Mouse (Mus musculus): Measurements from ENCODE around the gene Apoc4. TPM values are rescaled to one million over a fixed set of nuclear protein-coding genes. Genes with fewer than 3 reads are reported as not detected.

Gene Apoc4
- polyA plus RNA-seq, 1 experiment from 2014 or later = not detected

DNA sequence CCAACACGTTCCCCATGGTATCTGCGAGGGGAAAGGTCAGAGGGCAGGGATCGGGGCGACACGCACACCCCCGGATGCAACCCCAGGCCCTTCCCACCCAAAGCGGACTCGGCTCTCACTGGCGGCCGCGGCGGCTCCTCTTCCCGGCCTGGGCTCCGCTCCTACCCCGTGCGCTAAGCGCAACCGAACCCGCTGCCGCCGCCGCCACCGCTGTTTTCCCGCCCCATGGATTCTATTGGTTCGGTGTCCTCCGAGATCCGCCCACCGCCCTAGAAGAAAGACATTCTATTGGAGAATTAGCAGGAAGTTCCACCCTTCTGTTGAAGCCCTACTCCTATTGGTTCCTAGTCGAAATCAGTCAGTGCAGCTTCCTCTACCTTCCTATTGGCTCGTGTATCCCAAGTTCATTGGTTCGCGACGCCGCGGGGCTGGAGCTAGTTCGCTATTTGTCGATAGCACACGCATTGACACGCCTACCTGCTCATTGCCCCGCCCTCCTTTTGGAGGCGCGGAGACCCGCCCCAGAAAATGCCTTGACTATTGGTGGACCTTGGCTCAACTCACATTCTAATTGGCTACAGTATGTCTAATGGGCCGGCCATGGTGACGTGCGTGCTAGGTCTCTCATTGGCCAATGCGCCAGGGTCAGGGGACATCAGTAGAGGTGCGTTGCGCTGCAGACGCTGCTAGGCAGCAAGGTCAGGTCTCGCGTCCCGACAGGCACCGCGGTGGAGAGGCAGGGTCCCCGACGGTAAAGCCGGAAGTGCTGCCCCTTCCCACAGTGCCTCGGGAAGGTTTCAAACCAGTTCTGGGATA, 34.2 kb upstream of the Apoc4 start, which contains the start of gene Tomm40:
Gene Tomm40, minus strand, starts transcription at position 200 of the 816 bp plus-strand sequence.
- H3K27me3 ChIP-seq (replicated peaks; ENCODE audit: control insufficient read depth, insufficient read depth, low read length) = no peaks in the 10 kb centered on the region
- WGBS = under 1% methylated on average over 56 of the region's 59 CpGs

DNA sequence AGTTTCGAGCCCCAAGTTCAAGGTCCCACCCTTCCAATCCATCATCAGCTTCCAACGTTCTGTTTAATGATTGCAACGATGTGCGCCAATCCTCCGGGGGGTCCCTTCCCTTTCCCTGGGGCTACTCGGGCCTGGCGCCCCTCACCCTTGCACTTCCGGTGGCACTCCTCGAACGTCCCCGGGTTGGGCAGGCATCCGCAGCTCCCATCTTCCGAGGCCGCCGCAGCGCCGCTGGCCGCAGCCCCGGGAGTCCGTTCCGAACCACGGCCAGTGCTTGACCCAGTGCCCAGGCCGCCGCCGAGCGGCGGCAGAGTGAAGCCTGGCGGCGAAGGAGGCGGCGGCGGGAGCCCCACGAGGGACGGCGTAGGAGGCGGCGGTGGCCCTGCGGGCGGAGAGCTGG, 33.6 kb upstream of the Apoc4 start:
- H3K27ac ChIP-seq (ENCODE audit: low read depth, low read length) = peak overlapping the region; percentile 74
- H3K9me3 ChIP-seq (replicated peaks; ENCODE audit: control insufficient read depth, low read length) = no peaks in the 10 kb centered on the region
- peak overlapping the region; percentile 95 for H3K4me2 ChIP-seq (ENCODE audit: low read length)
- peaks cover 35% of the 10 kb centered on the region for H3K36me3 ChIP-seq (ENCODE audit: control insufficient read depth, insufficient read depth, low read length)
- DNase-seq (ENCODE audit: low spot score) (peak; percentile 3), ATAC-seq (no peak)
- peak overlapping the region; percentile 98 for H3K4me3 ChIP-seq (ENCODE audit: low read depth, low read length)
- under 1% methylated on average over 38 of the region's 39 CpGs for WGBS
- no peaks in the 10 kb centered on the region for H3K27me3 ChIP-seq (replicated peaks; ENCODE audit: control insufficient read depth, insufficient read depth, low read length)
- peaks cover 10% of the 10 kb centered on the region for H3K4me1 ChIP-seq (ENCODE audit: control insufficient read depth, insufficient read depth, low read length)
- H3K9ac ChIP-seq (ENCODE audit: low read length) = peak overlapping the region; percentile 89

More for the DNA sequence above, 34.2 kb upstream of the Apoc4 start, which contains the start of gene Tomm40:
- Histone ChIP-seq H3K4me3 (ENCODE audit: low read depth, low read length) (peak within 1 kb of the TSS; percentile 98), H3K9ac (ENCODE audit: low read length) (peak within 1 kb of the TSS; percentile 89), H3K4me1 (ENCODE audit: control insufficient read depth, insufficient read depth, low read length) (peaks cover 10% of the 10 kb centered on the region), H3K9me3 (replicated peaks; ENCODE audit: control insufficient read depth, low read length) (no peaks in the 10 kb centered on the region), H3K27ac (ENCODE audit: low read depth, low read length) (peak within 1 kb of the TSS; percentile 84), H3K4me2 (ENCODE audit: low read length) (peak within 1 kb of the TSS; percentile 95), H3K36me3 (ENCODE audit: control insufficient read depth, insufficient read depth, low read length) (peaks cover 29% of the 10 kb centered on the region)
- ATAC-seq (peak; percentile 98), DNase-seq (ENCODE audit: low spot score) (peak; percentile 100)

DNA sequence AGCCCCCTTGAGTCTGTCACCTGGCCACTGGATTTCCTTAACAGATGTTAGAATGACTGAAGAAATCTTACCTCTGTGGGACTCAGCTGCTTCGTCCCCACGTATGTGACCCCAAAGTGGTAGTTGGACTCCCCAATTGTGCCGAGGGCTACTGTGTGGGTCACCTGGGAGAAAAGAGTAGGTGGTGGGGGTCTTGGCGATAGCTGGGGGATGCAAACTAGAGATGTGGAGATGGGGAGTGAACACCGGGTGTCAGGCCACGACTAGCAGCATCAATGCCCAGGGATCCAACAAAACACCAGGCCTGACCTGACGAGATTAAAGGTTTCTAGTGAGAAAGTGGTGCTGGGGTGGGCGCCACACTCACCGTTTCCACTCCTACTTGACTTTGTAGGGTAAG, 32.3 kb upstream of the Apoc4 start:
- no peak overlapping the region for H3K4me3 ChIP-seq (ENCODE audit: low read depth, low read length)
- no peak overlapping the region for H3K27ac ChIP-seq (ENCODE audit: low read depth, low read length)
- no peaks in the 10 kb centered on the region for H3K27me3 ChIP-seq (replicated peaks; ENCODE audit: control insufficient read depth, insufficient read depth, low read length)
- H3K9me3 ChIP-seq (replicated peaks; ENCODE audit: control insufficient read depth, low read length) = no peaks in the 10 kb centered on the region
- no peak for ATAC-seq
- H3K9ac ChIP-seq (ENCODE audit: low read length) = no peak overlapping the region
- H3K4me2 ChIP-seq (ENCODE audit: low read length) = no peak overlapping the region
- peaks cover 10% of the 10 kb centered on the region for H3K4me1 ChIP-seq (ENCODE audit: control insufficient read depth, insufficient read depth, low read length)
- no peak for DNase-seq (ENCODE audit: low spot score)
- 89% methylated on average over 9 of the region's 9 CpGs for WGBS
- H3K36me3 ChIP-seq (ENCODE audit: control insufficient read depth, insufficient read depth, low read length) = peaks cover 47% of the 10 kb centered on the region

DNA sequence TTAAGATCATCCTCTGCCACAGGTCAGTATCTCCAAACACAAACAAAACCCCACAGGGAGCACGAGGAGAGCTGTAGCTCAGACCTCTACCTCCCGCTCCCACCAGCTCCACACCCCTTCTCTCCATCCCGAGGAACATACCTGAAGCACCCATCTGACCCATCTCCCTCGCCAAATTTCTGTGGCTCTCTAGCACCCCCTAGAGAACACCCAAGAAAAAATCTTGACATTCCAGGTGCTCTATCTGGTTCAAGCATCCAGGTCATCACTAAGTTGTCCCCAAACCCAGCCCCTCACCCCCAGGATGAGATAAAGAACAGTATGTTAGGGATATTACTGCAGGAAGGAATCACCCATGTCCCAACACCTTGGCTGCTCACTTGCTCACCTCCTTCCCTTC, 31.9 kb upstream of the Apoc4 start:
- Histone ChIP-seq H3K36me3 (ENCODE audit: control insufficient read depth, insufficient read depth, low read length) (peaks cover 50% of the 10 kb centered on the region), H3K27ac (ENCODE audit: low read depth, low read length) (no peak overlapping the region), H3K4me1 (ENCODE audit: control insufficient read depth, insufficient read depth, low read length) (peaks cover 10% of the 10 kb centered on the region), H3K9ac (ENCODE audit: low read length) (no peak overlapping the region), H3K4me3 (ENCODE audit: low read depth, low read length) (no peak overlapping the region), H3K9me3 (replicated peaks; ENCODE audit: control insufficient read depth, low read length) (no peaks in the 10 kb centered on the region), H3K4me2 (ENCODE audit: low read length) (no peak overlapping the region), H3K27me3 (replicated peaks; ENCODE audit: control insufficient read depth, insufficient read depth, low read length) (no peaks in the 10 kb centered on the region)
- ATAC-seq (no peak), DNase-seq (ENCODE audit: low spot score) (no peak)
- 51% methylated on average over 4 of the region's 4 CpGs for WGBS

DNA sequence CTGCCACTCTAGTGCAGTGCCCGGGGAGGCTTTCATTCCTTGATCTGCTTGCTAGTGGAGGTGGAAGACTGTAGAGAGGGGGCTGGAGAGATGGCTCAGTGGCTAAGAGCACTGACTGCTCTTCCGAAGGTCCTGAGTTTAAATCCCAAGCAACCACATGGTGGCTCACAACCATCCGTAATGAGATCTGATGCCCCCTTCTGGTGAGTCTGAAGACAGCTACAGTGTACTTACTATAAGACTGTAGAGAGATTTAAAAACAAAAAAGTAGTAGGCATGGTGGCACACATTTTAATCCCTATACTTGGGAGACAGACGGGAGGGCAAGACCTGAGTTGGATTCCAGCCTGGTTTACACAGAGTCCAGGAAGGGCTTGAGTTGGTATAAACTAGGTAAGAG, 31.1 kb upstream of the Apoc4 start:
- Histone ChIP-seq H3K9ac (ENCODE audit: low read length) (no peak overlapping the region), H3K4me3 (ENCODE audit: low read depth, low read length) (no peak overlapping the region), H3K36me3 (ENCODE audit: control insufficient read depth, insufficient read depth, low read length) (peaks cover 55% of the 10 kb centered on the region), H3K4me2 (ENCODE audit: low read length) (no peak overlapping the region), H3K27ac (ENCODE audit: low read depth, low read length) (no peak overlapping the region), H3K27me3 (replicated peaks; ENCODE audit: control insufficient read depth, insufficient read depth, low read length) (no peaks in the 10 kb centered on the region), H3K9me3 (replicated peaks; ENCODE audit: control insufficient read depth, low read length) (no peaks in the 10 kb centered on the region), H3K4me1 (ENCODE audit: control insufficient read depth, insufficient read depth, low read length) (peaks cover 10% of the 10 kb centered on the region)
- DNase-seq (ENCODE audit: low spot score) (peak; percentile 37), ATAC-seq (no peak)
- 72% methylated on average over 4 of the region's 4 CpGs for WGBS

DNA sequence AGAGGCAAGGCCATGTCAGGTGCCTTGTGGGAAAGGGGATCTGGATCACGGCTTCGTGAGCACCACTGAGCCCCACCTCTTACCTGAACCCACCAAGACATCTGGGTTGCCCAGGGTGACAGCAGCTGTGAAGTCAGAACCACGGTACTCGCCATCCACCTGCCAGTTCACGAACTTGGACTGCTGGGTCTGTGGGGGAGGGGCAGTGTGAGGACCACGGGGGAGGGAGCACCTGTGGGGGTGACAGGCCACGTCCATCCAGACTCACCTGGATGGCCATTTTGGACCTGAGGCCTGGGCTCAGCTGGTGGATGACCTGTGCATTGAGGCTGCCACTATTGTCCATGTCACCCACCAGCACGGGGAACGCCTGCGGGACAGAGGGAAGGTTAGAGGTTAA, 29.4 kb upstream of the Apoc4 start:
- Histone ChIP-seq H3K27ac (ENCODE audit: low read depth, low read length) (no peak overlapping the region), H3K4me3 (ENCODE audit: low read depth, low read length) (no peak overlapping the region), H3K27me3 (replicated peaks; ENCODE audit: control insufficient read depth, insufficient read depth, low read length) (no peaks in the 10 kb centered on the region), H3K4me1 (ENCODE audit: control insufficient read depth, insufficient read depth, low read length) (peaks cover 7% of the 10 kb centered on the region), H3K36me3 (ENCODE audit: control insufficient read depth, insufficient read depth, low read length) (peaks cover 59% of the 10 kb centered on the region), H3K9me3 (replicated peaks; ENCODE audit: control insufficient read depth, low read length) (no peaks in the 10 kb centered on the region), H3K9ac (ENCODE audit: low read length) (no peak overlapping the region), H3K4me2 (ENCODE audit: low read length) (no peak overlapping the region)
- 97% methylated on average over 10 of the region's 10 CpGs for WGBS
- DNase-seq (ENCODE audit: low spot score) = no peak
- ATAC-seq = no peak

DNA sequence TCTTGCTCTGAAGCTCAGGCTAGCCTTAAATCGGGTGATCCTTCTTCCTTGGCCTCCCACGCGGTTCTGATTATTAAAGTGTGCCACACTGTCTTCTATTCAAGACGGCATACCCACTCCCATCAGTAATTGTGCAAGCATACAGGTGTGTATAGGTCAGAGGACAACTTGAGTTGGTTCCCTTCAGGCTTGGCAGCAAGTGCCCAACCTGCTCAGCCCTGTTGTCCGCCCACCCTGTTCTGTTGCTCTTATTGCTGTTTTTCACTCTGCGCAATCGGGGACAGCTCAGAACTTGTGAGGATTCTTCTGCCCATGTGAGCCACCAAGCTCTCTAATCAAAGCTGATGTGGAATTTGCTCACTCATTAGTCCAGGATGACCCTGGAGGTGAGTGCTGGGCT, 24.0 kb upstream of the Apoc4 start:
- 95% methylated on average over 7 of the region's 7 CpGs for WGBS
- peaks cover 52% of the 10 kb centered on the region for H3K36me3 ChIP-seq (ENCODE audit: control insufficient read depth, insufficient read depth, low read length)

DNA sequence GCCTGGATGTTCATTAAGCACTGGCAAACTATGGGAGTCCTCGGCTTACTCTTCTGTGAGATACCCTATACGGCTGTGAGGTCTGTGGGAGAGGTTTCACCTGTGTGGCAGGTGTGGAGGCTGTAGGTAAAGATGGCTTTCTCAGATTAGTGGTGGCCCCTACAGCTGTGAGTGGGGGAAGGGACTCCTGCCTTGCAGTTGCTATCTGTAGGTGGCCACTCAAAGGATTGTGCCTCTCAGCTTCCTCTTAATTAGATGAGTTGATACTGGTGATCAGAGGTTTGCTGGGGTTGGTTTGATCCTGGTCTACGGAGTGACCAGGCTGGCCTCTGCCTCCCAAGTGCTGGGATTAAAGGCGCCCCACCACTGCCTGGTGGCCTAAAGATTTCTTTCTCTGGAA, 23.2 kb upstream of the Apoc4 start:
- 91% methylated on average over 4 of the region's 4 CpGs for WGBS
- ATAC-seq = no peak

More for the DNA sequence above, 24.0 kb upstream of the Apoc4 start:
- no peaks in the 10 kb centered on the region for H3K4me1 ChIP-seq (ENCODE audit: control insufficient read depth, insufficient read depth, low read length)
- DNase-seq (ENCODE audit: low spot score) (no peak), ATAC-seq (no peak)
- H3K27me3 ChIP-seq (replicated peaks; ENCODE audit: control insufficient read depth, insufficient read depth, low read length) = no peaks in the 10 kb centered on the region
- no peak overlapping the region for H3K4me2 ChIP-seq (ENCODE audit: low read length)
- H3K27ac ChIP-seq (ENCODE audit: low read depth, low read length) = no peak overlapping the region
- no peak overlapping the region for H3K4me3 ChIP-seq (ENCODE audit: low read depth, low read length)
- no peak overlapping the region for H3K9ac ChIP-seq (ENCODE audit: low read length)
- H3K9me3 ChIP-seq (replicated peaks; ENCODE audit: control insufficient read depth, low read length) = no peaks in the 10 kb centered on the region

DNA sequence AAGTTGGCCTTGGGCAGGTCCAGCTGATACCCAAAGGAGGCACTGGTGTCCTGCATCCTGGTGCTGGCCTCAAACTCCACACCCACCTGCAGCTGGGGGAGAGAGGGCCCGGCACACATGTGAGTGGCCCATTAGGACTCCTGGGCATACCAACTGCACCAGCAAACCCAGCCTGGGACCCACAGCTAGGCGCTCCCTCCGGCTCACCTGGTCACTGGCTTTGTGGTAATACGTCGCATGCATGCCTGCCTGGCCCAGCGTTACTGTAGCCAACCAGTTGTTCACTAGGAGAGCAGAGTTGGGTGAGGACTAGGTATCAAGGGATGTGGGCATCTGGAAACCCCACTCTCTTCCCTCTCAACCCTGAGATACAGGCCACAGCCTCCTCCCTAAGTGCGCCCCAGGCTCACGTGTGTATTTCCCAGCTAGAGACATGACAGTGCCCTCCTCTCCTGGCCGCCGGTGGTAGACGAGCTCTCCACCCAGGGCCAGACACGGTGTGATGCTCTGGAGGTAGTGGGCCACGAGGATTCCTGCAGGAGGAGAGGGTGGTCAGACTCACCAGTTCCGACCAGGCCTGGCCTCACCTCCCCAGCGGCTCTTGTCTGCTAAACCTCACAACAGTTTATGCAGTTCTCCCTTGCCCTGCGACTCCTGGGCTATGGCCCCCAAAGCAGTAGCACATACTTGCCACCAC, 21.7 kb upstream of the Apoc4 start:
- DNase-seq (ENCODE audit: low spot score) = no peak
- no peak overlapping the region for H3K4me3 ChIP-seq (ENCODE audit: low read depth, low read length)
- H3K4me2 ChIP-seq (ENCODE audit: low read length) = no peak overlapping the region
- H3K9ac ChIP-seq (ENCODE audit: low read length) = no peak overlapping the region
- no peaks in the 10 kb centered on the region for H3K9me3 ChIP-seq (replicated peaks; ENCODE audit: control insufficient read depth, low read length)
- 96% methylated on average over 16 of the region's 16 CpGs for WGBS
- H3K36me3 ChIP-seq (ENCODE audit: control insufficient read depth, insufficient read depth, low read length) = peaks cover 31% of the 10 kb centered on the region
- no peak for ATAC-seq
- H3K4me1 ChIP-seq (ENCODE audit: control insufficient read depth, insufficient read depth, low read length) = peaks cover 4% of the 10 kb centered on the region; the same call in 1 of the 2 replicates
- no peaks in the 10 kb centered on the region for H3K27me3 ChIP-seq (replicated peaks; ENCODE audit: control insufficient read depth, insufficient read depth, low read length)
- H3K27ac ChIP-seq (ENCODE audit: low read depth, low read length) = no peak overlapping the region

More for the DNA sequence above, 23.2 kb upstream of the Apoc4 start:
- Histone ChIP-seq H3K9me3 (replicated peaks; ENCODE audit: control insufficient read depth, low read length) (no peaks in the 10 kb centered on the region), H3K4me2 (ENCODE audit: low read length) (no peak overlapping the region), H3K4me3 (ENCODE audit: low read depth, low read length) (no peak overlapping the region), H3K27me3 (replicated peaks; ENCODE audit: control insufficient read depth, insufficient read depth, low read length) (no peaks in the 10 kb centered on the region), H3K36me3 (ENCODE audit: control insufficient read depth, insufficient read depth, low read length) (peaks cover 44% of the 10 kb centered on the region), H3K9ac (ENCODE audit: low read length) (no peak overlapping the region), H3K4me1 (ENCODE audit: control insufficient read depth, insufficient read depth, low read length) (no peaks in the 10 kb centered on the region), H3K27ac (ENCODE audit: low read depth, low read length) (no peak overlapping the region)
- no peak for DNase-seq (ENCODE audit: low spot score)

Measured in forebrain, embryonic 14.5 days (tissue).